17 mouse cellular contexts compared by ENCODE assay signal in genomic region chr14:55343914-55344313, GRCm38 (mm10).
"Had no signal": no experiment of that assay in that cellular context is flagged by ENCODE, and none has a peak within 500 bp of the region (broad histone marks: within the 10 kb centered on the region; RNA-seq: fewer than 3 reads in every experiment).

No protein-coding gene starts in this region.

- H3K4me2 ChIP-seq: intestine, embryonic 15.5 days; midbrain, embryonic 12.5 days; neural tube, embryonic 13.5 days; stomach, embryonic 15.5 days had no signal

- H3K4me1 ChIP-seq: intestine, embryonic 15.5 days; limb, embryonic 10.5 days; midbrain, embryonic 12.5 days; neural tube, embryonic 13.5 days; stomach, embryonic 15.5 days had no signal

- H3K27me3 ChIP-seq: intestine, embryonic 15.5 days; megakaryocyte, embryonic 14.5 days; midbrain, embryonic 12.5 days; neural tube, embryonic 13.5 days; stomach, embryonic 15.5 days had no signal

- H3K9me3 ChIP-seq: intestine, embryonic 15.5 days; limb, embryonic 10.5 days; midbrain, embryonic 12.5 days; neural tube, embryonic 13.5 days; stomach, embryonic 15.5 days had no signal

- ATAC-seq: intestine, embryonic 15.5 days; lung, postnatal 0 days; midbrain, embryonic 16.5 days had no signal

- H3K36me3 ChIP-seq: intestine, embryonic 15.5 days; limb, embryonic 10.5 days; midbrain, embryonic 12.5 days; neural tube, embryonic 13.5 days; stomach, embryonic 15.5 days had no signal

- DNase-seq: kidney, adult 18-20 months; kidney, postnatal 10 days; kidney, postnatal 4 days; lung, adult 2 months; lung, postnatal 4 days; retina, postnatal 1 day; right cerebral cortex, postnatal 14 days; thymus, postnatal 25 days had no signal

- H3K9ac ChIP-seq: intestine, embryonic 15.5 days; midbrain, embryonic 12.5 days; neural tube, embryonic 13.5 days; stomach, embryonic 15.5 days had no signal

- H3K27ac ChIP-seq: intestine, embryonic 15.5 days; layer of hippocampus, adult 2 months; limb, embryonic 10.5 days; midbrain, embryonic 12.5 days; neural tube, embryonic 13.5 days; stomach, embryonic 15.5 days had no signal

- H3K4me3 ChIP-seq: intestine, embryonic 15.5 days; layer of hippocampus, adult 2 months; limb, embryonic 10.5 days; megakaryocyte, embryonic 14.5 days; midbrain, embryonic 12.5 days; neural tube, embryonic 13.5 days; stomach, embryonic 15.5 days had no signal
